Mouse (Mus musculus) left cerebral cortex, adult 9 months (tissue): ENCODE data around the gene Oas3.

Experiments
- DNase-seq, 2 experiments: peaks; one replicate each; pipeline ENCODE4 v3.0.0; 2022; ENCODE audit warnings: low spot score in 2 of 2

Gene Oas3

GRCm38 (mm10) chr5:120752786-120753185 is 24.7 kb downstream of the Oas3 start:
- DNase-seq = no peak

GRCm38 (mm10) chr5:120751206-120751605 is 26.3 kb downstream of the Oas3 start:
- no peak for DNase-seq

GRCm38 (mm10) chr5:120749688-120750087 is 27.8 kb downstream of the Oas3 start, which contains the start of gene Oas2:
Oas2 (minus strand) TSS chr5:120749853.
- DNase-seq = no peak

- DNase-seq = peak in 1 of 2 experiments; percentile 75
These were observed 31.0 kb downstream of the Oas3 start for GRCm38 (mm10) chr5:120746451-120746850.

GRCm38 (mm10) chr5:120742125-120742524 is 35.3 kb downstream of the Oas3 start:
- peak in 1 of 2 experiments; percentile 19 for DNase-seq

- no peak for DNase-seq
These were observed 43.0 kb downstream of the Oas3 start for GRCm38 (mm10) chr5:120734380-120734990.

- no peak for DNase-seq
These were observed 43.8 kb downstream of the Oas3 start for GRCm38 (mm10) chr5:120733696-120734095.

GRCm38 (mm10) chr5:120732740-120733139 is 44.7 kb downstream of the Oas3 start:
- DNase-seq = no peak

- no peak for DNase-seq
These were observed 48.1 kb downstream of the Oas3 start for GRCm38 (mm10) chr5:120729319-120729718.

- no peak for DNase-seq
These were observed 51.5 kb downstream of the Oas3 start for GRCm38 (mm10) chr5:120725811-120726455.

GRCm38 (mm10) chr5:120721005-120721404 is 56.5 kb downstream of the Oas3 start:
- no peak for DNase-seq

GRCm38 (mm10) chr5:120718600-120719378 is 58.7 kb downstream of the Oas3 start:
- DNase-seq = no peak

GRCm38 (mm10) chr5:120717136-120717535 is 60.3 kb downstream of the Oas3 start:
- DNase-seq = no peak

GRCm38 (mm10) chr5:120714314-120714713 is 63.1 kb downstream of the Oas3 start:
- DNase-seq = peak in 1 of 2 experiments; percentile 81

GRCm38 (mm10) chr5:120712721-120713120 is 64.7 kb downstream of the Oas3 start:
- no peak for DNase-seq

GRCm38 (mm10) chr5:120711827-120712226 is 65.6 kb downstream of the Oas3 start, which contains the start of gene Dtx1:
Dtx1 (minus strand) TSS chr5:120711927.
- DNase-seq = no peak

GRCm38 (mm10) chr5:120711416-120711815 is 66.0 kb downstream of the Oas3 start:
- peak in 1 of 2 experiments; percentile 72 for DNase-seq

GRCm38 (mm10) chr5:120710826-120711248 is 66.6 kb downstream of the Oas3 start:
- DNase-seq = no peak

- DNase-seq = no peak
These were observed 67.2 kb downstream of the Oas3 start for GRCm38 (mm10) chr5:120710161-120710825.

GRCm38 (mm10) chr5:120706976-120707375 is 70.5 kb downstream of the Oas3 start:
- DNase-seq = no peak

- DNase-seq = peak in 1 of 2 experiments; percentile 49
These were observed 70.9 kb downstream of the Oas3 start for GRCm38 (mm10) chr5:120706541-120706940.

GRCm38 (mm10) chr5:120704421-120704820 is 73.0 kb downstream of the Oas3 start:
- no peak for DNase-seq
